Mouse (Mus musculus): Measurements from ENCODE around the gene Olfr205.
"Not testable (repeated sequence)": the region's sequence is repeated elsewhere in the genome, so short reads cannot be mapped to it uniquely, and the experiment has no call there.

Olfr205 gene

GRCm38 (mm10) chr16:59331038-59331437 lies at the start of gene Olfr205:
Gene Olfr205 (minus strand): TSS chr16:59331138.
- DNase-seq (ENCODE audit: low read depth, low spot score), result no peak

GRCm38 (mm10) chr16:59363893-59364292 lies 33.0 kb upstream of the Olfr205 start, which contains the start of gene Olfr209:
Gene Olfr209 (minus strand): TSS chr16:59363993.
- DNase-seq (ENCODE audit: low read depth, low spot score), result no peak

- DNase-seq (ENCODE audit: low read depth, low spot score), result no peak
Observed at GRCm38 (mm10) chr16:59349146-59349545, 18.2 kb upstream of the Olfr205 start, which contains the start of gene Olfr206. Gene Olfr206 (minus strand): TSS chr16:59349246.

- not testable (repeated sequence) for DNase-seq (ENCODE audit: low read depth, low spot score)
Observed at GRCm38 (mm10) chr16:59323262-59323661, 7.7 kb downstream of the Olfr205 start.

- DNase-seq (ENCODE audit: low read depth, low spot score), result no peak
Observed at GRCm38 (mm10) chr16:59318148-59318547, 12.8 kb downstream of the Olfr205 start, which contains the start of gene Olfr204. Gene Olfr204 (minus strand): TSS chr16:59318248.

- DNase-seq (ENCODE audit: low read depth, low spot score), result no peak
Observed at GRCm38 (mm10) chr16:59298581-59298980, 32.4 kb downstream of the Olfr205 start, which contains the start of gene Olfr203. Gene Olfr203 (plus strand): TSS chr16:59298881.

GRCm38 (mm10) chr16:59287576-59287975 lies 43.4 kb downstream of the Olfr205 start:
- DNase-seq (ENCODE audit: low read depth, low spot score), result not testable (repeated sequence)

- no peak for DNase-seq (ENCODE audit: low read depth, low spot score)
Observed at GRCm38 (mm10) chr16:59286693-59287092, 44.2 kb downstream of the Olfr205 start, which contains the start of gene Olfr202. Gene Olfr202 (minus strand): TSS chr16:59286793.

GRCm38 (mm10) chr16:59283476-59283875 lies 47.5 kb downstream of the Olfr205 start:
- DNase-seq (ENCODE audit: low read depth, low spot score), result no peak

- DNase-seq (ENCODE audit: low read depth, low spot score), result no peak
Observed at GRCm38 (mm10) chr16:59280542-59280941, 50.4 kb downstream of the Olfr205 start.
